Mouse (Mus musculus): ENCODE measurements around the gene Cdh13.

Cdh13 gene

DNA sequence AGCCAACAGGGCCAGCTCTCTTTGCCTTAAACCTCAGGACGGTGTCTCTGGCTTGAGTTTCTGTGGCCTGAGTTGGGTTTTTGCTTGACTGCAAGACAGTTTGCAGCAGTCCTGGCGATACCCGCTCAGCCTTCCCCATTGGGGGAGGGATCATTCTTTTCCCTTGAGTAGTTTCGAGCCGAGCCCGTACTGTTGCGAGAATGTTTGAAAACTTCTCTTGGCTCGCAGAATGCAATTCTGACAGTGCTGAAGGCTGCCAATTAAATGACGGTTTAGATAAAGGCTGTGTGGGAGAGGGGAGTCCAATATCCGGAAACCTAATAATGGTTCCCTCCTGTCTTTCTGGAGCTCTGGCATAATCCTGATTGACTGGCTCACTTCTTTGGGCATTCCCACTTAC lies 23.4 kb downstream of the Cdh13 start:
- no peak for DNase-seq (ENCODE audit: low spot score in 2 of 2)

DNA sequence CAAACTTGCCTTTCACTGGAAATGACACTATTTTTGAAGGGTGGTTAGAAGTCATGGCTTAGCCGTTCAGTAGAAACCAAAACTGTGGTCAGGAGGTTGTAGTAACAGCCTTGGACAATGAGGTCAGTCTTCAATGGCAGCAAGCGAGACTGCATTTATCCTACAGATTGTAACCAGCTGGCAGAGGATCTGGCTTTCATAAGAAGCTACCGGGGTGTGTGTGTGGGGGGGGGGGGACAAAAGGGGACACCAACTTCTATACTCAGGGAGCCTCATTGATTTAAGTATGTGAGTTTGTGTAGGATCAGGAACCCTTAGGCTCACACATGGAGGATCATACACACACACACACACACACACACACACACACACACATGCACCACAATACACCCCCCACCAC lies 25.6 kb downstream of the Cdh13 start:
- DNase-seq (ENCODE audit: low spot score in 2 of 2), result no peak

DNA sequence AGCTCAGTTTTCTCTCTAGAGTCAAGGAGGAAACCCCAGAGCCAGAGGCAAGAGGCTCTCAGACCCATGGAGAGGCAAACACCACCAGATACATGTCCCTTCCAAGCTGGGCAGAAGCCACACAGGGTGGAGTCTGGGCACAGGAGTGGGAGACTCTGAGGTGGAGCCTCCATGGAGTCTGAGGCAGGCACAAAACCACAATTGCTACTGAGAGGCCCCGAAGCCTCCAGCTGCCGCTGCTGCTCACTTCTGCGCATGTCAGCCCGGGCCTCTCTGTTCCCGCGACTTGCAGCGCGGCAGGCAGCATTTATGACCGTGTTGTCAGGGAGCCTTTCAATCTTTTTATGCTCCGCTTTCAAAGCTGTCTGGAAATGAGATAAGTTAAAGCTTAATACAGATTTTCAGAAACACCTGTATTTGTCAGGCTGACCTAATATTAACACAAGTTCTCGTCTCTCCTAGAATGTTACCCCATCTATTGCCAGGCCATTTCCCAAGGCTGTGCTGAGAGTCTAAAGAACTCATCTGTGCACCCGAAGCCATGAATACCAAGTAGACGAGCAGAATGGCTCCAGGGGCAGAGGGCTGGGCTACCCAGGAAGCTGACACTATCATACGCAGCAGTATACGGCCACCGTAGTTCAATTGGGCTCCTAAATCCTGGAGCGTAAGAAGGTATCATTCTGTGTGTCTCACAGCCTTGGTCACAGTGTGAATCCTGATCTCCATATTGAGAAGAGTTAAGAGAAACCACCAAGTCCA lies 30.1 kb downstream of the Cdh13 start:
- DNase-seq (ENCODE audit: low spot score in 2 of 2), result no peak

GRCm38 (mm10) chr8:118314188-118314563 lies 30.6 kb downstream of the Cdh13 start:
- DNase-seq (ENCODE audit: low spot score in 2 of 2), result no peak

DNA sequence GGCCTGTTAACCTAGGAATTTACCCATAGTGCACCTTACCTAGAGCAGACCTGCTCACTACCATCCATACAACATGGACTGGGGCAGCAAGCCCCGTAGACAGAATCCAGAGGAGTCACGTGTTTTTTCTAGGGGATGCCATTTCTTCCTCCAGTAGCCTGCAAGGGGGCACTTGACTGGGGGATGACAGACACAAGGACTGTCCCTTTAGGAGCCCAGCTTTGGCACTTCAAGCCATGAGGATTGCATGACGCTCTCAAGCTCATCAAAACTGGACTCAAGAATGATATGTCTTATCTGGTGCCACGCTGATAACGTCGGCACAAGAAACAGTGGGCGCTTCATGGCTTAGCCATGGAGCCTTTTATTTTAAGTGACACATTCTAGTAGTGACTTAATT lies 31.4 kb downstream of the Cdh13 start:
- DNase-seq (ENCODE audit: low spot score in 2 of 2), result no peak

DNA sequence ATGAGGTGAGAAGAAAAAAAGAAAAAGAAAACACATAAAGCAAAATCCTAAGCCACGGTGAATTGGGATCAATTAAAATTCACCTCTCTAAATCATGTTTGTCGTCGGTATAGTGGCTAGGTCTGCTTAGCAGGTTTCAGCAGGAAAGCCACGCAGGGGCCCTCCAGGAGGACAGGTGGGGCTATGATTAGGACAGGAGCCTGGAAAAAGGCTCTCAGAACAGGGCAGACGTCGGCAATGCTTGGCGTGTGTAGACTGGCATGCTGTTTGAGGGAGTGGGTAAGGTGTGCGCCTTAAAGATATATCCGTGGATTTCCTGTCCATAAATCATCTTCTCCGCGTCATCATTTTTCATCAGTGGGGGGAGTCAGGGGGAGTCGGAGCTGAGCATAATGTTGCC lies 32.9 kb downstream of the Cdh13 start:
- no peak for DNase-seq (ENCODE audit: low spot score in 2 of 2)

GRCm38 (mm10) chr8:118320566-118320965 lies 37.0 kb downstream of the Cdh13 start:
- no peak for DNase-seq (ENCODE audit: low spot score in 2 of 2)

DNA sequence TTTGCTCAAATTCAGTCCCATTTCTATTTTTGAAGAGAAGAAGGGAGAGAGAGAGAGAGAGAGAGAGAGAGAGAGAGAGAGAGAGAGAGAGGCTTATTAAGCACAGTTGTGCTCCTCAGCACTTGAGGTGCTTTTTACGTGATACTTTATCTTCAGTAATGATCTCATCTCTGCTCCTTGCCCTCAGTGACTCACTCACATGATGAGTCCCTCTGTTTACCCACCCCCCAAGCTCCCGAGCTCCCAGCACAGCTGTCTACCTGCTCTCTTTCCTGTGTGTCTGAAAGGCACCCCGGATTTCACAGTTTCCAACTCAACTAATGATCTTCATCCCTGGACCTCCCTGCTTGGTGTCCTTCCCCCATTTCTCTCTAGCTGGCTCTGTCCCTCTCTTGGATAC lies 39.9 kb downstream of the Cdh13 start:
- DNase-seq (ENCODE audit: low spot score in 2 of 2), result no peak

DNA sequence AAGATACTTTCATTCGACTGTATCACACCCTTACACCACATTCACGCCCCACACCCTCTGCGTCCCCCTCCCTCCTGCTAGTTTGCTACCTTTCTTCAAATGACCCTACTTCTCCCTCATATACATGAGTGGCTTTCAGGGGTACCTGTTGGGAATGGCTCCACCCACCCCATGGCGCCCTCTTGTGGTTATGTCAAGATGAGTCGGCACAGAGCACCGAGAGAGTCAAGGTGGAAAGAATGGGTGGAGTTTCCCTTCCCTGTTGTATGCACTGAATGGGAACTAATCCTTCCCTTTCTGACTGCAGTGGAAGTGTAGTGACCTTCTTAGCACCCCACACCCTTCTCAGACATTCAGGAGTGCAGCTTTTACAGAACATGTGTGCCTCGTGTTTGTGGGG lies 51.4 kb downstream of the Cdh13 start:
- DNase-seq (ENCODE audit: low spot score in 2 of 2), result no peak

DNA sequence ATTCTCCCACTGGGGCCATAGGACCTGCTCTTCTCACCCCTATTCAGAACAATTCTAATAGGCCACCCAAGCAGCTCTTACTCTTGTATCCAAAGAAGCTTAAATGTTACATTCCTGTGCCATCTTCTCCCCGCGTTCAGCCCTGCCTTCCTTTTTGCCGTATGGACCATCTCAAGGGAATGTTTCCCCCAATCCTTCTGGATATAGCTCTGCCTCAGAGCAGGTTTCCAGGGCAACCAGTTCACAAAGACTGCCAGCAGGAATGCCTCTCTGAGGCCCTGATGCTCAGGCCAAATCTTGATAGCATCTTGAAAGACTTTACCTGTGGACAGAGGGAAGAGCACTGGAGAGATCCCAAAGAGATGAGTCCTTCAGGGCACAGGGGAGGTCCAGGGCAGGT lies 56.2 kb downstream of the Cdh13 start:
- DNase-seq (ENCODE audit: low spot score in 2 of 2), result no peak

- DNase-seq (ENCODE audit: low spot score in 2 of 2), result no peak
These were observed 59.7 kb downstream of the Cdh13 start for GRCm38 (mm10) chr8:118343267-118343666.

GRCm38 (mm10) chr8:118348710-118349489 lies 65.4 kb downstream of the Cdh13 start:
- no peak for DNase-seq (ENCODE audit: low spot score in 2 of 2)

GRCm38 (mm10) chr8:118350136-118350535 lies 66.6 kb downstream of the Cdh13 start:
- no peak for DNase-seq (ENCODE audit: low spot score in 2 of 2)

DNA sequence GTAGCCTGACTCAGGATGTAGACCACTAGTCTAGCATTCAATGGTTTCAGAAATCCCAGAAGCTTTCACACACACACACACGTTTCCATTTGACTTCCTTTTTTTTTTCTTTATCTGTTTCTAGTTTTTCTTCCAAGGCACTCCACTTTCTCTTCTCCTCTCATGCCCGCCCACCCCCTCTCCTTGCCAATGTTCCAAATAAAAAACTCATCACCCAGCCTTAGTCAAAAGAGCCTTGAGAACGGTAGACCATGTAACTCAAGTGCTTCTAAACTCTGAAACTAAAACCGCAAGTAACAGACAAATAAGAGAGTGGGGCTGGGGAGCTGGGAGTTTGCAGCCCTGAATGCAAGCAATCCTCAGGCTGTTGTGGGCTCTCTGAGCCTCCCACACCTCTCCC lies 69.5 kb downstream of the Cdh13 start:
- DNase-seq (ENCODE audit: low spot score in 2 of 2), result no peak

GRCm38 (mm10) chr8:118357067-118357466 lies 73.5 kb downstream of the Cdh13 start:
- DNase-seq (ENCODE audit: low spot score in 2 of 2), result no peak

DNA sequence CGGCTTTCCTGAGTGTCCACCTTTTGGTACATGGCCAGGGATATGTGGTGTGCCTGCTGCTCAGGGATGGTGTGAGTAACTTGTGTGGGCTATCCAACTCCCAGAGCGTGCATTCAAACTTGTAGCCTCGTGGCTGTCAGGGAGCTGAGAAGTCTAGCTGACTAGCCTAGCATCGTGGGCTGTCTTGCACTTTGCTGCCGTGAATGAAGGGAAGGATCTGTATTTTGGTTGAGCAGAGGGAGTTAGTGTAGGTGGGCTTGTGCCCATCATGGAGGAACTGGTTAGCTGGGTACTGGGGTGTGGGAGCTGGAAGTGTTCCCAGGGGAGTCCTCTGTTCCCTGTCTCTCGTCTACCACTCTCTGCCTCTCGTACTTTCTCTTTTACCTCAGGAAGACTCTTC lies 74.1 kb downstream of the Cdh13 start:
- no peak for DNase-seq (ENCODE audit: low spot score in 2 of 2)

- DNase-seq (ENCODE audit: low spot score in 2 of 2), result no peak
These were observed 80.2 kb downstream of the Cdh13 start for GRCm38 (mm10) chr8:118363781-118364180.

DNA sequence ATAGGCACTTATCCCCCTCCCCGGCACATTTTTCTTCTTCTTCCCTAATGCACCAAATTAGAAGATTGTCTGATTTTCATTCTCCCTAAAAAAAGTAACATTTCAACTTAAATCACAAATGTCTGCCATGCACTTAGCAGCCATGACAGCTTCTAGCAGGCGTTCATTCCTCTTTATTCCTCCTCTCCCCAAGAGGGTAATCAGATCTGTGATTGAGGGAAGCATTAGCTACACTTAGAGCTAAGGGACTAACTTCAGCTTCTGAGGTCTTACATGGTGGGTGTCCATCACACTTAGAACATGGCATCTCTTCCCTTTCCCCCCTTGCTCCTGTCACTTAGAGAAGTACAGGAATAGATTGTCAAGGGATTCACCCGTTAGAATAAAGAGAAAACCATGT lies 89.6 kb downstream of the Cdh13 start:
- DNase-seq (ENCODE audit: low spot score in 2 of 2), result no peak

DNA sequence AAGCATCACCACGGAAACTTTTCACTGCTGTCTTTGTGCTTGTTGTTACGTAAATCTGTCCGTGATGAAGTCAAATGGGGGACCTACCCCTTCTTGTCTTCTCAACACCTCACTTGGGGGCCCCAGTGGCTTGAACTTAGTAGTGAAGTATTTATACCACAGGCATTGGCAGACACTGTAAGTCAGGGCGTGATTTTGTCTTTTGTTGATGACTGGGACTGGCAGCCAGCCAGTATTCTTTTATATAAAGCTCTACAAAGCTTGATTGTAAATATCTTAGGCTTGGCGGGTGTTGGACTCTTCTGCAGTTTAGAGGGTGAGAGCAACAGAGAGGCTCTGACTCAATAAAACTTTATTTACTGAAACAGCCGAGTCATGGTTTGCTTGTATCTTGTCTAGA lies 91.2 kb downstream of the Cdh13 start:
- no peak for DNase-seq (ENCODE audit: low spot score in 2 of 2)

DNA sequence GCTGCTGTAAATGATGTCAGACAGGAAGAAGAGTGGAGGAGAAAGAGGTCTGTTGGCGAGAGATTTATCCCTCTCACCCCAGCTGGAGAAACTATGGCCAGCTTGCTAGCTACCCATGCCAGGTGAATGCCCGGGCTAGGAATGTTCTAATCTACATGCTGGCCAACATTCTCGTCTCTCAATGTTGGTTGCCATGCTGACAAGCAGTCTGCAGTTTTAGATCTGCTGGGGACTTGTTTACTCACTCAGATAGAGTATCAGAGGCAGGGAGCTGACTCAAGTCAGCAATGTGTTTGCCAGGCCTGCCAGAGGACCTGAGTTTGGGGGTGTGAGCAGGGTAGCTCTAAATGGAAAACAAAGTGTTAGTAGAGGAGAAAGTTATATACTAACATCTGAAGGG lies 93.3 kb downstream of the Cdh13 start:
- DNase-seq (ENCODE audit: low spot score in 2 of 2), result no peak

DNA sequence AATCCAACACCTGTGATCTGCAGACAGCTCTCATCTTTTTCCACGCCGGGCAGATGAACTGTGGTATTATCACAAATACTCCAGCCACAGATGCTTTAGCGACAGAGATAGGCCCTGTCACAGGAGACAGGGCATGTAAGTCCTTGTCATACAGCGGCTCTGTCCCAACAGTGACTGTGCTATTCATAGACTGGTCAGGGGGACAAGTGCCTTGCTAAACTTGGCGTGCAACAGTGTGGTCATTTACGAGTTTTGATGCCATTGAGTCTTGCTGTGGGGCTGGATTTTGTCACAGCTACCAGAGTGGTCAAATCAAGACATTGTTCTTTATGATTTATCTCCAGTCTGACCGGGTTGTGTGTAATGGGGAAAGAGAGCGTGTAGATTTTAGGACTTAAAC lies 95.5 kb downstream of the Cdh13 start:
- DNase-seq (ENCODE audit: low spot score in 2 of 2), result no peak

GRCm38 (mm10) chr8:118379657-118380056 lies 96.1 kb downstream of the Cdh13 start:
- no peak for DNase-seq (ENCODE audit: low spot score in 2 of 2)

- no peak for DNase-seq (ENCODE audit: low spot score in 2 of 2)
These were observed 96.5 kb downstream of the Cdh13 start for GRCm38 (mm10) chr8:118380058-118380457.

Measured in spleen, postnatal 10 days (tissue).